Mouse (Mus musculus): ENCODE data around the gene Cnst.

Cnst gene

GRCm38 (mm10) chr1:179591639-179592038 is 45.5 kb downstream of the Cnst start:
- no peak for DNase-seq (ENCODE audit: low read depth, low spot score)

GRCm38 (mm10) chr1:179592143-179592542 is 46.0 kb downstream of the Cnst start:
- no peak for DNase-seq (ENCODE audit: low read depth, low spot score)

DNA sequence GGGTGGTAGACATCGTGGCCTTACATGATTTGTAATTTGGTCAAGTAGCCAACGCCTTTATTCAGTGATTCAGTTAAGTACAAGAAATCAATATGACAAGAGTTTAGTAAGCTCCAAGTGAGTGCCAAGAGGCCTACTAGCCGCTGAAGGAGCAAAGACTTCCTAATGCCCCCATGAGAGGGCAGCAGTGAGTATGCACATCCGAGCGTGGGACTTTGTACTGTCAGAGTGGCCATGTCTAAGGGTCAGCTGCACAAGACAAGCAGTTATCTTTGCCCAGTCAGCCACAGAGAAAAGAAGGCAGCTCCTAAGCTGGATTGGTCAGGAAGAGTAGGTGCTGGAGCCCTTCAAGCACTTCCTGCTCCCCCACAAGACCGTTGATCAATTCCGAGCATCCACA is 46.8 kb downstream of the Cnst start:
- no peak for DNase-seq (ENCODE audit: low read depth, low spot score)

DNA sequence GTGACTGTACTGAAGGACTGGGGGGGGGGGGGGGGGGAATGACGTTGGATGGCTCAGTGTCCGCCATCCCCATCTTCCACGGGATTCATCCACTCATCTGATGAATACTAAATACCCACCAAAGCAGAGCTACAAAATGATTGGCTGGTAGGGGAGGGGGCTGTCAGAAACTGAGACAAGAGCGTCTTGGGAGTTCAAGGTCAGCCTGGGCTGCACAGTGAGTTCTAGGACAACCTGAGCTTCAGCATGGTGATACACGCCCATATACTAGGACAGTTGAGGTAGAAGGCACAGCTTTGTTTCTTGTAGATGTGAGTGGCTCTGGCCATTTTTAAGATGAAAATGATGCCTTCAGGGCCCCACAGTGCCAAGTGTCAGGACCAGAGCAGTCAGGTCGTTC is 52.2 kb downstream of the Cnst start:
- DNase-seq (ENCODE audit: low read depth, low spot score): no peak

GRCm38 (mm10) chr1:179604526-179604925 is 58.4 kb downstream of the Cnst start:
- no peak for DNase-seq (ENCODE audit: low read depth, low spot score)

- DNase-seq (ENCODE audit: low read depth, low spot score): no peak
These were observed 60.0 kb downstream of the Cnst start for GRCm38 (mm10) chr1:179606004-179606723.

GRCm38 (mm10) chr1:179608521-179608920 is 62.4 kb downstream of the Cnst start:
- DNase-seq (ENCODE audit: low read depth, low spot score): no peak

GRCm38 (mm10) chr1:179609724-179610505 is 63.7 kb downstream of the Cnst start:
- DNase-seq (ENCODE audit: low read depth, low spot score): no peak

DNA sequence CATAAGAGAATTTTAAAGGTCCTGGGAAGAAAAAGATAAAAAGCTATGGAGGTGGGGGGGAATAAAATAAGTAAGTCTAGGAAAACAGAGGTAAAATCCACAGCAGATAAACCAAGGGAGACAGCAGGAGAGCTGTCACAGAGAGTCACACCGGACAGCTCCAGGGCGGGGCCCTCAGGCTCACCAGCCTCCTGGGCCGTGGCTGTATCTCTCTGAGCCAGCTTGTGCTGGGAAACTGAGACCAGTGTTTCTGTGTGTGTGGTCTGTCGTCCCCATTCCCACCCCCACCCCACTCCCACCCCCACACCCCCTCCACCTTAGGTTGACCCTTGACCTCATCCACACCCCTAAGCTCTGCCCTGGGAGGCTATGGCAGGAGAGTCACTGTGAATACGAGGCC is 65.0 kb downstream of the Cnst start:
- no peak for DNase-seq (ENCODE audit: low read depth, low spot score)

DNA sequence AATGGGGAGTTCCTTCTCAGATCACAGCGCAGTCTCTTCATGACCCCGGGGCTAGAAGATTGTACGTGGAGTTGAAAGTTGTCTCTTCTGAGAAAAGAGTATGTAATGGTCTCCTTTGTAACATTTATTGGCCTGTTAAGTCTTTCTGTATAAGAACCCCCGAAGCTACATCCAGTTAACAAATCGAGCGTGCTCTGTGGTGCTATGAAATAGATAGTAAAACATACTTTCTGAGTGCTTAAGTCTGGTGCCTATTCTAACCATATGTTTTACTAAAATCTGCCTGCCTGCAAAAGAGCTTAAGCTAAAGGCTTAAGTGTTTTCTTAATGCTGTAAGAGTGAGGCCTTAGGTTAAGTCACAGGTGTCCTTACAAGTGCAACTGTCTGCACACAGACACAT is 66.2 kb downstream of the Cnst start:
- no peak for DNase-seq (ENCODE audit: low read depth, low spot score)

DNA sequence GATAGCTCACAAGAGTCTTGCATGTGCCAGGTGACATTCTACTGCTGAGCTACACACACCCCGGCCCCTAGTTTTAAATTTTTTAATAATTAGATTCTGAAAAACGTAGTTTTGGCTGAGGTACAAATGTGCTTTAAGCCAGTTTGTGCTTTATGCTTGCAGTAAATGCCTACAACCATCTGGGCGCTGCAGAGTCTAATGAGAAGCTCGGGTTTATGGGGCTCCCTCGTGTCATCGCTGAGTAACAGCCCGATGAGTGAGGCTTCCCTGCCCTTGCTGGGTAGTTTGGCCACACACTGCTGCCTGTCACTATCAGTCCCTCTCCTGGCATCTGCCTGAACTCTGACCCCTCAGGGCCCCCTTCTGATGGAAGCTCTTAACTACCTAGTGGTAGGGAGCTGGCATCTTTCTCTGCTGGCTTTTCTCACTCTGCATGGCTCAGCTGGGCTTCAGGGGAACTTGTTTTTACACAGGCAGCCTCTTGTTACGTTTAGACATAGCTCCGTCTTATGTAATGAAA is 66.9 kb downstream of the Cnst start:
- no peak for DNase-seq (ENCODE audit: low read depth, low spot score)

DNA sequence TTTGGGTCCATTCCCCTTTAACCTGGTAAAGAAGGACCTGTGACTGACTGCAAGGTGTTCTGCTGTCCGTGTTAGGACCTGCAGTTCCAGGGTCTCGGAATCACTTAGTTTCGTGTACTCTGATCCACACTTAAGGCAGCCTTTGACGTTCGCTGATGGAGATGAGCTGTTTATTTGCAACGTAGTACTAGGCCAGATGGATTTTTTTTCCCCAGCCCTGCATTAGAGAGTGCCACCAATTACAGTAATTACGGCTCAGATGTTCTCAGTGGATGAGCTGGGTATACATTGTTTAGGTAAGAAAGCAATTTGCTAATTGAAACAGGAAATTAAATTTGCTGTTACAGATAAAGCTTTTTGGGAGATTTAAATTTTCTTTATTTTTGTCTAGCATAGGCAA is 71.3 kb downstream of the Cnst start:
- no peak for DNase-seq (ENCODE audit: low read depth, low spot score)

GRCm38 (mm10) chr1:179622665-179623064 is 76.5 kb downstream of the Cnst start:
- DNase-seq (ENCODE audit: low read depth, low spot score): no peak

DNA sequence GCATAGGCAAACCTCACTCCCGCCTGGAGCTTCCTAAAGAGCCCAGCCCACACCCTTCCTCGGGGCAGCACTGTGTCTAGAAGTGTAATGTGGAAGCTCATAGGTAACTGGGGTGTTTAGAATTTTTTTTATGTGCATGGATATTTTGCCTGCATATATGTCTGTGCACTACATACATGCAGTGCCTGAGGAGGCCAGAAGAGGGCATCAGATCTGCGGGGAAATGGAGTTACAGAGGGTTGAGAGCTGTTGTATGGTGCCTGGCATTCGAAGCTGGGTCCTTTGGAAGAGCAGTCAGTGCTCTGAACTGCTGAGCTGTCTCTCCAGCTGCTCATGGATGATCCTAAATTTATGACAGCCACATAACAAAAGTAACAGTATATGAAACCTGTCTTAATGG is 77.5 kb downstream of the Cnst start:
- DNase-seq (ENCODE audit: low read depth, low spot score): no peak

GRCm38 (mm10) chr1:179624354-179624753 is 78.2 kb downstream of the Cnst start:
- no peak for DNase-seq (ENCODE audit: low read depth, low spot score)

- DNase-seq (ENCODE audit: low read depth, low spot score): no peak
These were observed 81.7 kb downstream of the Cnst start for GRCm38 (mm10) chr1:179627855-179628254.

- DNase-seq (ENCODE audit: low read depth, low spot score): no peak
These were observed 82.4 kb downstream of the Cnst start for GRCm38 (mm10) chr1:179628438-179629106.

GRCm38 (mm10) chr1:179629276-179629675 is 83.1 kb downstream of the Cnst start:
- DNase-seq (ENCODE audit: low read depth, low spot score): no peak

DNA sequence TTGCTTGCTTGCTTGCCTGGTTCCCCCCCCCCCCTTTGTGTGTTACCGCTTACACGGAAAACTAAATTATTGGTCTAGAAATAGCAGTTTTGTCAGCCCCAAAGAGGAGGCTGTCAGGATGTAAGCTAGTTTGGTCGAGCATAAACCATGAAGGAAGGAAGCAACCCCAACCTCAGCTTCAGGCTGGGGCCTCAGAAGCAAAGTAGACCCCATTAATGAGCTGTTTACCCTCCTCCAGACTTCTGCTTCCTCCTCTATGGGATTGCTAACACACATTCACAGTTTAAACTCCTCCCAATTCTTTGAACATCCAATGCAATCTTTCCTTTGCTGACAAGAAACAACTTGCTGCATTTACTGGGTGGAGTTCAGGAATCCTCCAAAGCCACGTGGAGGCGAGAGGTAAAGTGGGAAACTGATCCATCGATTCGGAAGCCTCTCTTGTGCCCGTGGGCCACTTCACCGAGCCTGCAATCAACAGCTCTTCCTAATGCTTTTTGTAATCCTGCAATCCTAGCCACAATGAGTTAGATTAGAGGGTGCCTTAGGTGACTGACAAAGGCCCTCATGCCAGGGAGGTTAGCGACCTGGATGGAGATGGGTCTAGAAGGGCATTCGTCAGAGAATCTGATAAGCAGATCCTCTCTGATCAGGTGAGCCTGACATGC is 86.7 kb downstream of the Cnst start:
- no peak for DNase-seq (ENCODE audit: low read depth, low spot score)

GRCm38 (mm10) chr1:179633414-179633752 is 87.2 kb downstream of the Cnst start:
- no peak for DNase-seq (ENCODE audit: low read depth, low spot score)

- DNase-seq (ENCODE audit: low read depth, low spot score): no peak
These were observed 88.0 kb downstream of the Cnst start for GRCm38 (mm10) chr1:179634159-179634558.

DNA sequence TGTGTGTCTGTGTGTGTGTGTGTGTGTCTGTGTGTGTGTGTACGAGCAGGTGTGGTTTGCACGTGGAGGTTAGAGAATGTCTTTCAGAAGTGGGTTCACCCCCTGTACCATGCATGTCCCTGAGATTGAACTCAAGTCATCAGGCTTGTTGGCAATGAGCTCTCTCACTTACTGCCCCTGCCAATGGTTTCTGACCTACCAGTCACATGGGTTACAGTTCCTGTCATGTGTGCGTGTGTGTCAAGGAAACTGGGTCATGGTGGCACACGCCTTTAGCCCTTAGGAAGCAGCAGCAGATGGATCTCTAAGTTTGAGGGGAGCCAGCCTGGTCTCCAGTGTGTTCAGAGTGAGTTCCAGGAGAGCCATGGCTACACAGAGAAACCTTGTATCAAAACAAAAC is 96.6 kb downstream of the Cnst start:
- DNase-seq (ENCODE audit: low read depth, low spot score): no peak

All from WW6 (cell line).